Mouse (Mus musculus): Measurements from ENCODE around the gene Gm29427. TPM values are rescaled to one million over a fixed set of nuclear protein-coding genes. Genes with fewer than 3 reads are reported as not detected.

The Gm29427 gene
- polyA plus RNA-seq, 1 experiment from 2014 or later = 0.09 TPM

GRCm38 (mm10) chr1:130740781-130741720 is 25.5 kb upstream of the Gm29427 start:
- 0 out of 2 replicates have a peak, but pooled peaks cover 3% of the 10 kb centered on the region for H3K4me1 ChIP-seq (replicated peaks)
- no peak overlapping the region for H3K27ac ChIP-seq
- no peaks in the 10 kb centered on the region for H3K27me3 ChIP-seq
- ATAC-seq = no peak
- no peak overlapping the region for H3K4me3 ChIP-seq (replicated peaks)
- H3K9ac ChIP-seq (replicated peaks) = no peak overlapping the region
- WGBS = 65% methylated on average over 15 of the region's 15 CpGs
- H3K4me2 ChIP-seq (replicated peaks) = no peak overlapping the region
- H3K36me3 ChIP-seq = no peaks in the 10 kb centered on the region
- no peaks in the 10 kb centered on the region for H3K9me3 ChIP-seq

GRCm38 (mm10) chr1:130740227-130740648 is 24.6 kb upstream of the Gm29427 start:
- H3K4me3 ChIP-seq (replicated peaks) = no peak overlapping the region
- 79% methylated on average over 4 of the region's 4 CpGs for WGBS
- no peak overlapping the region for H3K4me2 ChIP-seq (replicated peaks)
- no peaks in the 10 kb centered on the region for H3K27me3 ChIP-seq
- H3K4me1 ChIP-seq (replicated peaks) = 0 out of 2 replicates have a peak, but pooled peaks cover 3% of the 10 kb centered on the region
- no peaks in the 10 kb centered on the region for H3K36me3 ChIP-seq
- no peak for ATAC-seq
- no peak overlapping the region for H3K27ac ChIP-seq
- H3K9me3 ChIP-seq = no peaks in the 10 kb centered on the region
- no peak overlapping the region for H3K9ac ChIP-seq (replicated peaks)

GRCm38 (mm10) chr1:130739636-130740035 is 24.0 kb upstream of the Gm29427 start:
- WGBS = 76% methylated on average over 3 of the region's 3 CpGs
- Histone ChIP-seq H3K36me3 (no peaks in the 10 kb centered on the region), H3K27me3 (no peaks in the 10 kb centered on the region), H3K4me2 (replicated peaks) (no peak overlapping the region), H3K4me3 (replicated peaks) (no peak overlapping the region), H3K4me1 (replicated peaks) (0 out of 2 replicates have a peak, but pooled peaks cover 3% of the 10 kb centered on the region), H3K27ac (no peak overlapping the region), H3K9me3 (no peaks in the 10 kb centered on the region), H3K9ac (replicated peaks) (no peak overlapping the region)
- ATAC-seq = no peak

DNA sequence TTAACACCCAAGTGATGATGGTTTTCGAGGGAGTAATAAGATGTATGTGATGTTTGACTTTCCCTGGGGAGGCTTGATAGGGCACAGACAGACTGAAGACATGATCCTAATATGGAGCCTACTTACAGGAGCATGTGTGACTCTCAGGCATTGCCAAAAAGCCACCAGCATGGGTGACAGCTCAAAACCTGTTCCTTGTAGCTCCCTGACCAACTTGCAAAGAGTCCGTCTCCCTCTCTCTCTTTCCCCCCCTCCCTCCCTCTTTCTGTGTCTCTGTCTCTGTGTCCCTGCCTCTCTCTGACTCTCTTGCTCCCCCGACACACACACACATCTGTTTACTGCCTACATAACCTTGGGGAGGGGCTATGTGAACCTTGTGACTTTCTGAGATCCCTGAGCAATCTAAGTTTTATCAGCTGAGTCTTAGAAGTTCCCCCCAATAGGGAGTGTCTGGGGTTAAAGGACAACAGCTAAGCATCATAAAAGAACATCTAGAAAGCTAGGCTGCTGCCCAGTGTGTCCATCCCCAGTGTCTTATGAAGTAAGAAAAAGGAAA is 23.0 kb upstream of the Gm29427 start:
- Histone ChIP-seq H3K27ac (no peak overlapping the region), H3K9me3 (no peaks in the 10 kb centered on the region), H3K9ac (replicated peaks) (no peak overlapping the region), H3K36me3 (no peaks in the 10 kb centered on the region), H3K27me3 (no peaks in the 10 kb centered on the region), H3K4me2 (replicated peaks) (no peak overlapping the region), H3K4me1 (replicated peaks) (0 out of 2 replicates have a peak, but pooled peaks cover 3% of the 10 kb centered on the region), H3K4me3 (replicated peaks) (no peak overlapping the region)
- WGBS = 90% methylated on average over 3 of the region's 3 CpGs
- no peak for ATAC-seq

GRCm38 (mm10) chr1:130737916-130738315 is 22.3 kb upstream of the Gm29427 start:
- no peak for ATAC-seq
- Histone ChIP-seq H3K9ac (replicated peaks) (no peak overlapping the region), H3K4me3 (replicated peaks) (no peak overlapping the region), H3K27ac (no peak overlapping the region), H3K4me1 (replicated peaks) (0 out of 2 replicates have a peak, but pooled peaks cover 3% of the 10 kb centered on the region), H3K4me2 (replicated peaks) (no peak overlapping the region), H3K27me3 (no peaks in the 10 kb centered on the region), H3K9me3 (no peaks in the 10 kb centered on the region), H3K36me3 (no peaks in the 10 kb centered on the region)
- WGBS = 96% methylated on average over 7 of the region's 7 CpGs

GRCm38 (mm10) chr1:130737411-130737881 is 21.8 kb upstream of the Gm29427 start:
- H3K9ac ChIP-seq (replicated peaks) = no peak overlapping the region
- H3K27me3 ChIP-seq = no peaks in the 10 kb centered on the region
- no peak overlapping the region for H3K4me3 ChIP-seq (replicated peaks)
- 0 out of 2 replicates have a peak, but pooled peaks have one; percentile 55 for ATAC-seq
- H3K4me1 ChIP-seq (replicated peaks) = 0 out of 2 replicates have a peak, but pooled peaks cover 3% of the 10 kb centered on the region
- H3K36me3 ChIP-seq = no peaks in the 10 kb centered on the region
- no peak overlapping the region for H3K27ac ChIP-seq
- no peak overlapping the region for H3K4me2 ChIP-seq (replicated peaks)
- no peaks in the 10 kb centered on the region for H3K9me3 ChIP-seq
- WGBS = 36% methylated on average over 11 of the region's 11 CpGs

GRCm38 (mm10) chr1:130734852-130735251 is 19.3 kb upstream of the Gm29427 start:
- Histone ChIP-seq H3K27me3 (no peaks in the 10 kb centered on the region), H3K9me3 (no peaks in the 10 kb centered on the region), H3K36me3 (no peaks in the 10 kb centered on the region), H3K4me3 (replicated peaks) (no peak overlapping the region), H3K27ac (no peak overlapping the region), H3K4me2 (replicated peaks) (no peak overlapping the region), H3K9ac (replicated peaks) (no peak overlapping the region), H3K4me1 (replicated peaks) (0 out of 2 replicates have a peak, but pooled peaks cover 8% of the 10 kb centered on the region)
- ATAC-seq = no peak
- WGBS = 81% methylated on average over 8 of the region's 8 CpGs

DNA sequence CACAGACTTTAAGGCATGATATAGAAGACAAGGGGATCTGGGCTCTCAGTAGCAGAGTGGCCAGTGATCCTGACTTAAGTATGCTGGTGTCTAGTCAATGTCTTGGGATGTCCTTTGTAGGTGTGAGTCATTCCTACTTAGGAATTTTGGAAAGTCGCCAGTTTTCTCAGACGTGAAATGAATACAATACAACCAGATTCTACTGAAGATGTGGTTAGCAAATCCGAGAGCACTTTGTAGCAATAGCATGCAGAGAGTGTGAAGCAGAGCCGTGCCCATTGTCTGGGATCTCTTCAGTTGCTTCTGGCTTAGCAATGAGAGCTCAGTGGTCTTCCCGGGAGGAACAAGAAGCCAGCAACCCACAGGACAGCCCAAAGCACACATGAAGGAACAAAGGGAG is 18.9 kb upstream of the Gm29427 start:
- 50% methylated on average over 5 of the region's 5 CpGs for WGBS
- Histone ChIP-seq H3K4me3 (replicated peaks) (no peak overlapping the region), H3K27ac (no peak overlapping the region), H3K27me3 (no peaks in the 10 kb centered on the region), H3K4me1 (replicated peaks) (0 out of 2 replicates have a peak, but pooled peaks cover 8% of the 10 kb centered on the region), H3K36me3 (no peaks in the 10 kb centered on the region), H3K9me3 (no peaks in the 10 kb centered on the region), H3K9ac (replicated peaks) (no peak overlapping the region), H3K4me2 (replicated peaks) (no peak overlapping the region)
- ATAC-seq = no peak

DNA sequence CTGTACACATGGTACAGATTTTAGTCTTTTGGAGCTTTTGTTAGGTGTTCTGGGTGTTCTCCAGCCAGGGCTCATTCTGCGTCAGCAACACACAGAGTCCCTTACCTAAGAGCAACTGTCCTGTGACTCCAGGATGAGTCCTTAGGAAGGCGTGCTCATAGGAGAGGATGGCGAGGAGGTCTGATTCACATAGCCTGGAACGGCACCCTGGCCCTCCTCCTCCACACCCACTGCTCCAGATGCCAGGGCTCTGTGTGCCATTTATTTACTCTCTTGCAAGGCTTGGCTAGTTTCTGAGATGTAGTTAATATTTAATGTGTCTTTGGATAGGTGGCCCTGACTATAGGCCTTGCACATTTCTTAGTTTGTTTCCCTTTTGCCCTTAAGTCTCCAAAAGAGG is 18.1 kb upstream of the Gm29427 start:
- WGBS = 97% methylated on average over 4 of the region's 4 CpGs
- H3K4me3 ChIP-seq (replicated peaks) = no peak overlapping the region
- H3K36me3 ChIP-seq = no peaks in the 10 kb centered on the region
- no peak overlapping the region for H3K9ac ChIP-seq (replicated peaks)
- no peaks in the 10 kb centered on the region for H3K9me3 ChIP-seq
- 0 out of 2 replicates have a peak, but pooled peaks cover 8% of the 10 kb centered on the region for H3K4me1 ChIP-seq (replicated peaks)
- H3K27me3 ChIP-seq = no peaks in the 10 kb centered on the region
- no peak overlapping the region for H3K4me2 ChIP-seq (replicated peaks)
- no peak for ATAC-seq
- no peak overlapping the region for H3K27ac ChIP-seq

DNA sequence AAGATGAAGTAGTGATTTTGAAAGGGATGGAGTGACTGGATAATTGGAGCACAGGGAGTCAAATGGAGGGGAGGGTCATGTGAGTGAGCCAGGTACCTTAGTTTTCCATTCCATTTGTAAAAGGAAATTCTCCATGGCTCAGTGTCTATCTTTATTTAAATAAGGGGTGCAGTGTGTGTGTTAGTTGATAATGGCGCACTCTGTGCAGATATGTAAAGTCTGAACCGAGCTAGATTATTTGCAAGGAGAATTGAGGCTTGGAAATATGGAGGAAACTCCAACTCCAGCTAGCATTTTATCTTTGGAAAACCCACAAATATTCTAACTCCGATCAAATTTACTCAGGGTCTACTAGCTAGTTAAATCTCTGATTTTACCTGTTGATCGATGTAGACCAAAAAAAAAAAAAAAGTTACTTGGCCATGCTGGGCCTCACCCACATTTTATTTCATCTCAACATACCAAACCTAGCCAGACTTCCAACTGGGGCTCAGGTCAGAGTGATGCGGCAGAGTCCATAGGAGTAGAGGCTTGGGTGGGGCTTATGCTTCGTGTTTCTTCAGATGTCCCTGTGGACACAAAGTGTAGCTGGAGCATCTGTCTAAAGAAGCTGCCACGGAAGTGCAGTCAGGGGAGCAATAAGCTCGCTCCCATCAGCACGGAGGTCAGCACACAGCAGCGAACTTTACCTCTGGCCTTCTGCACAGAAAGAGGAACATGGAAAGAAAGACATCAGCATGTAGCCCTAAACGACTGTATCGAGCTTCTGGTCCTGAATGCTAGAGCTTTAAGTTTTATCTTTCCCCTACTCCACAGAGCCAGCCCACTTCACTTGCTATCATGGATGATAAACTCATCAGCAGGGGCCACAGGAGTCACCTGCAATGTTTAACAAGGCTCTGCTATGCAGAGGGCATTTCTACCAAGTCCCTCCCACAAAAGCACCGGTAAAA is 17.4 kb upstream of the Gm29427 start:
- no peaks in the 10 kb centered on the region for H3K9me3 ChIP-seq
- H3K4me1 ChIP-seq (replicated peaks) = 0 out of 2 replicates have a peak, but pooled peaks cover 8% of the 10 kb centered on the region
- H3K36me3 ChIP-seq = no peaks in the 10 kb centered on the region
- H3K27me3 ChIP-seq = no peaks in the 10 kb centered on the region
- H3K4me2 ChIP-seq (replicated peaks) = no peak overlapping the region
- no peak overlapping the region for H3K27ac ChIP-seq
- ATAC-seq = no peak
- 92% methylated on average over 13 of the region's 13 CpGs for WGBS
- no peak overlapping the region for H3K4me3 ChIP-seq (replicated peaks)
- no peak overlapping the region for H3K9ac ChIP-seq (replicated peaks)

GRCm38 (mm10) chr1:130731741-130732337 is 16.2 kb upstream of the Gm29427 start, which contains the start of gene AA986860:
Gene AA986860, plus strand, starts transcription at chr1:130731976.
- Histone ChIP-seq H3K36me3 (no peaks in the 10 kb centered on the region), H3K9ac (replicated peaks) (no peak within 1 kb of the TSS), H3K27me3 (no peaks in the 10 kb centered on the region), H3K27ac (no peak within 1 kb of the TSS), H3K4me1 (replicated peaks) (0 out of 2 replicates have a peak, but pooled peaks cover 6% of the 10 kb centered on the region), H3K9me3 (no peaks in the 10 kb centered on the region), H3K4me3 (replicated peaks) (no peak within 1 kb of the TSS), H3K4me2 (replicated peaks) (peak within 1 kb of the TSS; percentile 3; the same call in 1 of the 2 replicates)
- WGBS = 7% methylated on average over 10 of the region's 10 CpGs
- ATAC-seq = peak; percentile 50; the same call in 1 of the 2 replicates
